Mouse (Mus musculus): ENCODE measurements around the gene Fn3k.

DNA sequence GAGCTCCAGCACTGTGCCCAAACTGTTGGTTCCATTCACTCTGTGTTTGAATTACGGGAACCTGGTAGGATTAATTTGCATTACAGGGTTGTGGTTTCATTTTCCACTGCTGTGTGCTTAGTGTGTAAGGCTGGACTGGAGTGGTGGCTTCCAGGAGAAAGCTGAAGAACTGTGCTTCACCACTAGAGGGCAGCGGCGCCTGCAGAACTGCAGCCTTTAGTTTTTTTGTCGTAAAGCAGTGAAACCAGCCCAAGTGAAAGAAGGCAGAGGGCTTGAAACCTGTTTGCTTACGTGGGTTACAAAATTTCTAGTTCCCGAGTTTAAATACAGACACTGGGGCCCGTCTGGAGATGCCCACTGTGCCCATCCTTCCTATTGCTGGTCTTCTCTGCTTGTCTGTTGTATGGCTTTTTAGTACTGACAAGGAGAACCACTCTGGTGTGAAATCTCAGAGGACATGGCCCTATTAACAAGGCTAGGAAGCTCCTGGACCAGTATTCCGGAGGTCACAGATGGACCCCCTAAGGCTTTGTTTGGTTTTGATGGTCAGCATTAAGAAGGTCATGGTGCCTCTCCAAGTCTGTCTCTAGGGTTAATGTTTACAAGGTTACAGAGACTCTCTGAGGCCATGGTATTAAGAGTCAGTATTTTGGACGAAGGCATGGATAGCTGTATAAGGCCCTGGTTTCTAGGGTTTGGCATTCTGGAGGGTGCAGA lies 41.1 kb downstream of the Fn3k start:
- TF ChIP-seq ZC3H11A (IDR thresholded peaks at IDR 0.05; ENCODE audit: borderline replicate concordance, low read depth, low read length) (0 out of 2 replicates have a peak, but pooled peaks have one; percentile 32), CHD2 (IDR thresholded peaks at IDR 0.05; ENCODE audit: low read depth, low read length) (no peak), HCFC1 (IDR thresholded peaks at IDR 0.05; ENCODE audit: borderline replicate concordance, insufficient read depth, low read length) (no peak), MAFK (IDR thresholded peaks at IDR 0.05; ENCODE audit: insufficient read depth, low read depth, low read length) (no peak), ZNF384 (IDR thresholded peaks at IDR 0.05; ENCODE audit: low read depth, low read length) (peak; percentile 70)
